10 mouse cellular contexts compared by ENCODE assay signal in the genomic region with DNA sequence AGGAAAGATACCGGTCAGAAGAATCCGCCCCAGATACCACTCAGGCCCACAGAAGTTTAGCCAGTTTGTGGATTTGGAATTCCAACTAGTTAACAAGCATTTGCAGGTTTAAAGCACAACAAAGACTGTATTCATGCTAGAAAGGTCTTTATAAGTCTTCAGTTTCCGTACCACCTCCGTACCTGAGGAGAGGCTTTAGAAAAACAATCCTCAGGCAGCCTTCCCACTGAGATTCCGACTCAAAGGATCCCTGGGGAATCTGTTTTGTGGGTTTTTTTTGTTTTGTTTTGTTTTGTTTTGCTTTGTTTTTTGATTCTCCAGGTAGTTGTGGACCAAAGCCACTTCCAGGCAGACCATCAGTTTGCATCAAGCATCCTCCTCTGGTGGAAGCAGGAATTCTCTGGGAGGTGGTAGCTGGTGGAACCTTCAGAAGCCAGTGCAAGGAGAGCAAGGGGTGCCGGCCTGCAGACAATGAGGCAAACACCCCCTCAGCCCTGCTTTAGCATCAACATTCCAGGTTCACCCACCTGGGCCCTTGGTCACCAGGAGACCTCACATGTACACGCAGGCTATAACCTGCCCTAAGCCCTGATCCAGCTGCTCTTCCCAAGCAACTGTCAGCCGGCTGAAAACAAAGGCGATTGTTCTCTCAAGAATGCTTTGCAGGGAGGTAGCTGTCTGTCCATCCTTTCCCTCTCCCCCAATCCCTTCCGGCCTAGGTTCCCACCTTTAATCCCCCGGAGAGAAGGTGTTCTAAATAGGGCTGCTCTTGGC. TPM values are rescaled to one million over a fixed set of nuclear protein-coding genes. Genes with fewer than 3 reads are reported as not detected.
DNase-seq lines count a peak whose midpoint lies in the region; ATAC-seq and TF ChIP-seq lines count a peak whose summit lies in the region.
"Had no signal": no experiment of that assay in that cellular context is flagged by ENCODE, and none has a peak within 500 bp of the region (broad histone marks: within the 10 kb centered on the region; RNA-seq: fewer than 3 reads in every experiment).

No protein-coding gene starts in this region.

- no peak for TF ChIP-seq POLR2A in testis, adult 2 months (IDR thresholded peaks at IDR 0.05; ENCODE audit: control insufficient read depth, low read depth, low read length)

- peaks cover 61% of the 10 kb centered on the region for H3K4me1 ChIP-seq in hindbrain, embryonic 10.5 days (replicated peaks)
- peaks cover 19% of the 10 kb centered on the region for H3K4me1 ChIP-seq in hindbrain, embryonic 13.5 days (replicated peaks)
- H3K4me1 ChIP-seq in testis, adult 2 months (ENCODE audit: control insufficient read depth, insufficient read depth, low read length): peaks cover 7% of the 10 kb centered on the region
- peaks cover 18% of the 10 kb centered on the region for H3K4me1 ChIP-seq in intestine, embryonic 14.5 days (replicated peaks; ENCODE audit: control insufficient read depth, insufficient read depth, low read length)
- H3K4me1 ChIP-seq in forebrain, embryonic 16.5 days (replicated peaks; ENCODE audit: control insufficient read depth, insufficient read depth, low read length): no peaks in the 10 kb centered on the region; the same call in 1 of the 2 replicates

- H3K4me3 ChIP-seq in hindbrain, embryonic 10.5 days: peak overlapping the region; percentile 1; the same call in 1 of the 2 replicates
- H3K4me3 ChIP-seq in hindbrain, embryonic 13.5 days: no peak overlapping the region
- H3K4me3 ChIP-seq in testis, adult 2 months (ENCODE audit: control insufficient read depth, low read depth, low read length): peak overlapping the region; percentile 43
- H3K4me3 ChIP-seq in intestine, embryonic 14.5 days (ENCODE audit: low read depth, low read length): no peak overlapping the region
- H3K4me3 ChIP-seq in forebrain, embryonic 16.5 days (replicated peaks; ENCODE audit: low read length): no peak overlapping the region
- H3K4me3 ChIP-seq: liver, embryonic 15.5 days had no signal

- H3K27ac ChIP-seq in hindbrain, embryonic 10.5 days: peak overlapping the region; percentile 82
- no peak overlapping the region for H3K27ac ChIP-seq in hindbrain, embryonic 13.5 days
- H3K27ac ChIP-seq in testis, adult 2 months (ENCODE audit: control insufficient read depth, insufficient read depth, low read depth, low read length): no peak overlapping the region
- peak overlapping the region; percentile 73; the same call in 1 of the 2 replicates for H3K27ac ChIP-seq in intestine, embryonic 14.5 days (ENCODE audit: low read depth)
- H3K27ac ChIP-seq in forebrain, embryonic 16.5 days (ENCODE audit: low read length): no peak overlapping the region
- H3K27ac ChIP-seq: liver, embryonic 15.5 days had no signal

- no peak overlapping the region for H3K4me2 ChIP-seq in hindbrain, embryonic 13.5 days
- H3K4me2 ChIP-seq in intestine, embryonic 14.5 days (ENCODE audit: low read length): peak overlapping the region; percentile 28
- H3K4me2 ChIP-seq in forebrain, embryonic 16.5 days (ENCODE audit: low read length): no peak overlapping the region
- H3K4me2 ChIP-seq: liver, embryonic 15.5 days had no signal

- DNase-seq in hindbrain, embryonic 10.5 days (ENCODE audit: low spot score): peak; percentile 30
- no peak for DNase-seq in testis, postnatal 14 days (ENCODE audit: low spot score)
- DNase-seq in intestine, embryonic 14.5 days (ENCODE audit: low spot score): no peak
- DNase-seq in spleen, adult 12 weeks (ENCODE audit: low spot score): no peak
- DNase-seq in cerebellum, adult 18-20 months: no peak
- DNase-seq: right cerebral cortex, adult 18-20 months had no signal

- H3K9ac ChIP-seq in hindbrain, embryonic 13.5 days: no peak overlapping the region
- no peak overlapping the region for H3K9ac ChIP-seq in intestine, embryonic 14.5 days (ENCODE audit: low read length)
- no peak overlapping the region for H3K9ac ChIP-seq in forebrain, embryonic 16.5 days (replicated peaks; ENCODE audit: low read depth, low read length)
- H3K9ac ChIP-seq: liver, embryonic 15.5 days had no signal

- ATAC-seq in hindbrain, embryonic 13.5 days (ENCODE audit: low FRiP score): no peak
- ATAC-seq in intestine, embryonic 14.5 days (replicated peaks; ENCODE audit: low FRiP score, low TSS enrichment, low read depth): peak; percentile 20; the same call in 1 of the 2 replicates
- ATAC-seq in forebrain, embryonic 16.5 days: no peak

- peaks cover 28% of the 10 kb centered on the region for H3K27me3 ChIP-seq in hindbrain, embryonic 10.5 days (ENCODE audit: insufficient read depth, poor library complexity, severe bottlenecking)
- peaks cover 2% of the 10 kb centered on the region for H3K27me3 ChIP-seq in hindbrain, embryonic 13.5 days
- H3K27me3 ChIP-seq in testis, adult 2 months (ENCODE audit: control insufficient read depth, insufficient read depth, low read length): no peaks in the 10 kb centered on the region
- H3K27me3 ChIP-seq in intestine, embryonic 14.5 days (replicated peaks; ENCODE audit: control insufficient read depth, insufficient read depth, low read length): no peaks in the 10 kb centered on the region
- H3K27me3 ChIP-seq in forebrain, embryonic 16.5 days (replicated peaks; ENCODE audit: control insufficient read depth, insufficient read depth, low read length): no peaks in the 10 kb centered on the region
- H3K27me3 ChIP-seq: liver, embryonic 15.5 days had no signal

- no peaks in the 10 kb centered on the region for H3K36me3 ChIP-seq in hindbrain, embryonic 10.5 days
- no peaks in the 10 kb centered on the region for H3K36me3 ChIP-seq in hindbrain, embryonic 13.5 days
- no peaks in the 10 kb centered on the region for H3K36me3 ChIP-seq in testis, adult 2 months (ENCODE audit: control insufficient read depth, insufficient read depth, low read length)
- no peaks in the 10 kb centered on the region for H3K36me3 ChIP-seq in intestine, embryonic 14.5 days (ENCODE audit: control insufficient read depth, insufficient read depth, low read length)
- H3K36me3 ChIP-seq in forebrain, embryonic 16.5 days (ENCODE audit: control insufficient read depth, insufficient read depth): no peaks in the 10 kb centered on the region
- H3K36me3 ChIP-seq: liver, embryonic 15.5 days had no signal

- no peak for TF ChIP-seq CTCF in testis, adult 2 months (IDR thresholded peaks at IDR 0.05; ENCODE audit: control insufficient read depth, insufficient read depth, insufficient replicate concordance, low read depth, low read length)

- peaks cover 5% of the 10 kb centered on the region for H3K9me3 ChIP-seq in hindbrain, embryonic 10.5 days
- no peaks in the 10 kb centered on the region for H3K9me3 ChIP-seq in hindbrain, embryonic 13.5 days
- H3K9me3 ChIP-seq in intestine, embryonic 14.5 days (ENCODE audit: control insufficient read depth, low read length): no peaks in the 10 kb centered on the region
- H3K9me3 ChIP-seq in forebrain, embryonic 16.5 days (ENCODE audit: control insufficient read depth, low read length): peaks cover 3% of the 10 kb centered on the region; the same call in 1 of the 2 replicates
- H3K9me3 ChIP-seq: liver, embryonic 15.5 days had no signal

- WGBS in hindbrain, embryonic 10.5 days: 19% methylated on average over 11 of the region's 11 CpGs
- whole genome bisulfite sequencing in hindbrain, embryonic 13.5 days: 28% methylated on average over 11 of the region's 11 CpGs
- 58% methylated on average over 11 of the region's 11 CpGs for WGBS in intestine, embryonic 14.5 days
- WGBS in forebrain, embryonic 16.5 days: 31% methylated on average over 11 of the region's 11 CpGs

RNA-seq across cellular contexts. Expression of a gene that starts 33.5 kb away (rescaled TPM):
- 14.4 and 16.1 TPM in 2 replicates for polyA plus RNA-seq in hindbrain, embryonic 10.5 days (2016; fragmentation: Nextera tagmentation; extraction: Ambion mirVana)
- 3.3 and 3.6 TPM in 2 replicates for polyA plus RNA-seq in hindbrain, embryonic 13.5 days (2015; fragmentation: Nextera tagmentation; extraction: Ambion mirVana)
- 1.4 and 1.5 TPM in 2 replicates for polyA plus RNA-seq in testis, adult 2 months (2012; rRNA removed)
- 10.8 and 11.5 TPM in 2 replicates for polyA plus RNA-seq in intestine, embryonic 14.5 days (2014; fragmentation: Nextera tagmentation; extraction: Ambion mirVana)
- polyA plus RNA-seq in forebrain, embryonic 16.5 days (2015; fragmentation: Nextera tagmentation; extraction: Ambion mirVana): 2.7 and 3.4 TPM in 2 replicates

Comparison
In these comparisons a context has a peak if more than half of its experiments do, and no peak if none do; other contexts are left out.
1. H3K27ac ChIP-seq: peak in hindbrain, embryonic 10.5 days (single experiment) and intestine, embryonic 14.5 days (single experiment); none in hindbrain, embryonic 13.5 days (single experiment), testis, adult 2 months (single experiment) and forebrain, embryonic 16.5 days (single experiment).
2. H3K4me3 ChIP-seq: peak in hindbrain, embryonic 10.5 days (single experiment) and testis, adult 2 months (single experiment); none in hindbrain, embryonic 13.5 days (single experiment), intestine, embryonic 14.5 days (single experiment) and forebrain, embryonic 16.5 days (single experiment).